Mouse (Mus musculus): ENCODE results near the gene 4933424G06Rik. TPM values are rescaled to one million over a fixed set of nuclear protein-coding genes. Genes with fewer than 3 reads are reported as not detected.
"Not testable (repeated sequence)": the region's sequence is repeated elsewhere in the genome, so short reads cannot be mapped to it uniquely, and the experiment has no call there.

4933424G06Rik gene
- 1 to 10 TPM in 1 of 2 experiments, under 1 TPM in 1; 0.66 to 1.2 TPM for total RNA-seq (2021)
- long read RNA-seq, experiment 1, partial matches to known transcripts, result 0 of 2 reads
- long read RNA-seq, experiment 1, other reads (novel, unspliced or antisense), result 2 of 2 reads
- long read RNA-seq, experiment 2, partial matches to known transcripts, result 0 of 1 reads
- long read RNA-seq, experiment 2, other reads (novel, unspliced or antisense), result 1 of 1 reads

DNA sequence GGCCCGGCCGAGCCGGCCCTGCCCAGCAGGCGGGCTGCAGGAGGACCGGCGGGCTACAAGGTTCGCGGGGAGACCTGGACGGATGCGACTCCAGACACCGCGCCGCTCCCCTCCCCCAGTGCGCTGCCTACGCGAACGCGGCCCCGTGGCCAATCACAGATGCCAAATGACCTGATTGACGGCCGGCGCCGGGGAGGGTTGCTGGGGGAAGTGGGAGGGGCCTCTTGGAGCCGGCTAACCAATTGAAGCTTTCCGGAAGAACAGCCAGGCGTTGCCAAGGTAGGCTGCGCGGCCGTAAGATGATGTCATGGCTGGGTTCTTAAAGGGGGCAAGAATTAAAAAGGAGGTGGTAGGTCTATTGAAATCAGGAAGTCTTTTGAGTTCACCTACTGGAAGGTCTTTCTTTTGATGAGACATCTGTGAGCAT is at the start of gene 4933424G06Rik:
Gene 4933424G06Rik (plus strand): TSS at position 296 of the 427 bp plus-strand sequence.
- DNase-seq (ENCODE audit: low spot score), result peak; percentile 99

DNA sequence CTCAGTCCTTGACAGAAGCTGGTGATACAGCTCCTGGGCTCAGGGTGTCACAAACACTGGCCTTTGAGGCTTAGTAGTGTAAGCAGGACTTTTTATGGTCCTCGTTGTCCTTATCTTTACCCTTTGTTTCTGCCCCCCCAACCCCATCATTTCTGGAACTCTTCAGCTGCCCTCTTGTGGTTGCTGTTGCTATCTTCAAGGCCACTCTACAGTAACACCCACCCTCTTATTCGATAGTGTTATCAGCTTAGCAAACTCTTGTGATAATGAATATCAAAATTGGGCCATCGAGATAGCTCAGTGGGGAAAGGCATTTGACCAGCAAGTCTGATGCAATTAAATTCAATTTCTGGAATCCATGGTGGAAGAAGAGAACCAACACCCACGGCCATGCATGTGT is 45.5 kb upstream of the 4933424G06Rik start:
- DNase-seq (ENCODE audit: low spot score), result peak; percentile 30

DNA sequence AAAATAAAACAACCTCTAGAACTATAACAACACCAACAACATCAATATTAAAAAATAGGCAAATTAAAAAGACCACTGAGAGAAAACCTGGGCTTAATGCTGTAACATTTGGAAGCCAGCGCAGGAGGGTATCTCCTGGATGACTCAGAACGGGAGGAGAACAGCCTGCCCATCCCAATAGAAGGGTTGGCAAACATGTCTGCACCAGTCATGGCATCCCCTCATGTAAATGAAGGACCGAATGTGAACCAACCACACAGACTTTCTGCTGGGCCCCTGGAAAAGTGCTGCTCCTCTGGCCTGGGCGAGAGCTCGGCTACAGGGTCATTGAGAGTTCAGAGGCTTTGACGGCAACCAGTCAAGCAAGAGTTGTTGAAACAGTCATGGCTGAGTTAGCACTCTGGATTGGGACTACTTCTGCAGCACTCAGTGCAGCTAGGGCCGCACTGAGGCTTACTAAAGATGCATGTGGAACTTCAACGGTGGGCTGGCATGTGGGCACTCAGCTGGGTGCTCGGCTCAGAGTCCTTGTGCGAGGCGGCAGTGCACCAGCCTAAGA is 44.7 kb upstream of the 4933424G06Rik start:
- no peak for DNase-seq (ENCODE audit: low spot score)

DNA sequence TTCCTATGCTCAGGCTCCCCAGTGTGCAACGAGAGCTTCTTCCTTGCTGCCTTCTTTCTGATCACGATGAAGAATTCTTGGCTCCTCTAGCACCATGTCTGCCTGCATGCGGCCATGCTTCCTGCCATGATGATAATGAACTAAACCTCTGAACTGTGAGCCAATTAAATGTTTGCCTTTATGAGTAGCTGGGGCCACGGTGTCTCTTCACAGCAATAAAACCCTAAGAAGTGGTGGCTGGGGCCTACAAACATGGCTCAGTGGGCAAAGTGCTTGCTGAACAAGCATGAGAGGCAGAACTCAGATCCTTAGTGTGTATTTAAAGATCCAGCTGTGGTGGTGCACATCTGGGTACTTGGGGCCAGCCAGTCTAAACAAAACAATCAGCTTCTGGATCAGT is 44.0 kb upstream of the 4933424G06Rik start:
- no peak for DNase-seq (ENCODE audit: low spot score)

DNA sequence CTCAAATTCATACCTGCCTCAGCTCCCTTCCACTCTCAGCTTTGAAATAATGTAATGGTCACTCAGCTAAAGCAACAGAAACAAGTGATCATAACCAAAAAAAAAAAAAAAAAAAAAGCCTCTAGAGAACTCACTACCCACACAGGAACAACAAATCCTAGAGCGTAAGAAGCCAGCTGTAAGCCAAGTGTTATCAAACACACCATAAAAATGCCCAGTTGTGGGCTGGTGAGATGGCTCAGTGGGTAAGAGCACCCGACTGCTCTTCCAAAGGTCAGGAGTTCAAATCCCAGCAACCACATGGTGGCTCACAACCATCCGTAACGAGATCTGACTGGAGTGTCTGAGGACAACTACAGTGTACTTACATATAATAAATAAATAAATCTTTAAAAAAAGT is 41.9 kb upstream of the 4933424G06Rik start:
- DNase-seq (ENCODE audit: low spot score), result not testable (repeated sequence)

DNA sequence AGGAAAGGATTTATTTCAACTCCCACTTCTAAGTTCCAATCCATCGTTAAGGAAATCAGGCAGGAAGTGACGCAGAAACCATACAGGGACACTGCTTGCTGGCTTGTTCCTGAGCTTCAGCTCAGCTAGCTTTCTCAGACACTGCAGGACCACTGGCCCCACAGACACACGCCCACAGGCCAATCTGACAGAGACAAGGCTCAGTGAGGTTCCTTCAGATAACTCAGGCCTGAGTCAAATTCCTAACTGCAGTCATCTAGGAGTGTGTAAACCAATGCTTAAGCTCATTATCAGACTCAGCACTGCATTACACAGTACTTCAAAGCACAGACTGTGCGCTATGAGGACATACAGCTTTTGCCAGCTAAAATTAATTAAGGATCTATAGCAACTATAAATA is 39.7 kb upstream of the 4933424G06Rik start:
- DNase-seq (ENCODE audit: low spot score), result no peak

DNA sequence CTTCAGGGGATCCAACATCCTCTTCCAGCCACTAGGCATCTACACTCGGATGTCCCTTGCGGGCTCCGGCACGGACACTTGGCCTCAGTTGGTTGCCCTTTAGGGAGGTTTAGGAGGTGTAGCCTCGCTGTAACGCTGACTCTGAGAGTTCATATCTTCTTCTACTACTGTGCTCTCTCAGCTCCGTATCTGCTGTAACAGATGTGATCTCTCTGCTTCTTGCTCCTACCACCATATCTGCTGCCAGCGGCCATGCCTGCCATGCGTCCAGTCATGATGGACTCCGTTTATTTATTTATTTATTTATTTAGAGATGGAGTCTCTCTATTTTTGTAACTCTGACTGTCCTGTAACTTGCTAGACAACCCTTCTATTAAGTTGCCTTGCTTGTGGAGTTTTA is 38.7 kb upstream of the 4933424G06Rik start:
- DNase-seq (ENCODE audit: low spot score), result no peak

DNA sequence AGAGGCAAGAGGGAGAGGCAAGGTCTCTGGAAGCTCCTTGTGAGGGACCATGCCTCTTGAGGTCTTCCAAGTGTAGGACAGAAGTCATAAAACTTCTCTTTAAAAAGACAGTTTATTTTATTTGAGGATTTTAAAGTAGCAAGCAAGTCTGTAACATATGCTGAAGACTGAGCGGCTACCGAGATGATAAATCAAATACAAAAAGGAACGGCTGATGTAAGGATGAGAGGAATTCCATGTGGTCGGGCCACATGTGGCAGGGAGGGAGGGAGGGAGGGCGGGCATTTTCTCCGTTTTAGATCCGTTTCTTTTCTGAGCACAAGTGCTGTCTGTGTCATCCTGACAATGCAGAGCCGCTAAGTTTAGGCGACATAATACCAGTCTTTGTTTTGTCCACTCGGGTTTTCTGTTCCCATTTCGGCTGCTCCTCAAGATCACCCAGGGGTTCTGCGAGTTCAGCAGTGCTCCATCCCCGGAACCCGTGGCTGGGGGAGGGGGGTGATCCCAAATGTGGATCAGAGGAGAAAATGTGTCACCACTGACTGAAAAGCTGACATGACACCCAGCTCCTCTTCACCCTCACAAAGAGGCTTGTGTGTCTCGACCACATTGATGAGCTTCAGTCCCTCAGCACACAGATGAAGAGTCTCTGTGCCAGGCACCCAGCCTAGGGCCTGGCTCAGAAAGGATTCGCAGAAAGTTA is 37.1 kb upstream of the 4933424G06Rik start:
- no peak for DNase-seq (ENCODE audit: low spot score)

DNA sequence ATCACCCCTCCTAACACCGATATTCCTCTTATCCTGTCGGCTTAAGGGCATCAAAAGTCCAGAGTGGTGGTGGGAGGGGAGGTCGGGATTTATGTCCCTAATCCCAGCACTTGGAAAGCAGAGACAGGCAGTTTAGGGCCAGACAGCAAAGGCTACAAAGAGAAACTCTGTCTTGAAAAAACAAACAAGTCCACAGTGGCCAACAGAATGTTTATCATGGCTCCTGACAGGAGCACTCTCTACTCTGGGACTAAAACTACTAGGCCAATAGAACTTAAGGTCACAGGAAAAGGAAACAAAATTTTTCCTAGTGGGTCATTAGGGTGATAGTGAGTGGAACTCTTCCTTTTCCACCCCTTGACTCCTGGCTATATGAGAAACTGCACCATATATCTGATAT is 35.0 kb upstream of the 4933424G06Rik start:
- DNase-seq (ENCODE audit: low spot score), result no peak

DNA sequence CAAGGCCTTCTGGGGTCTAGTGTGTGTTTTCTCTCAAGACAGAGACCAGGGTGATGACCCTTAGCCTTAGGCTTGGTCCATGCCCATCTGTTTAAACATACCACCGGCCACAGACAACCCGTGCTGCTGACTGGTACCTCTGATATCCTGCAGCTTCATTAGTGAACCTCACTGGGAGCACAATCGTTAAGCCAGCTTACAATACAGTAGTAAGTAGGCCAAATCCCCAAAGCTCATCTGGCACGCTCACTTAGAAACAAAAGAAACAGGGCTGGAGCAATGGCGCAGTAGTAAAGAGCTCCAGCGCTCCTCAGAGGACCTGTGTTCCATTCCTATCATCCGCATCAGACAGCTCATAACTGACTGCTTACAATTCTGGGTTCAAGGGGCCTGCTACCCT is 29.1 kb upstream of the 4933424G06Rik start:
- no peak for DNase-seq (ENCODE audit: low spot score)

DNA sequence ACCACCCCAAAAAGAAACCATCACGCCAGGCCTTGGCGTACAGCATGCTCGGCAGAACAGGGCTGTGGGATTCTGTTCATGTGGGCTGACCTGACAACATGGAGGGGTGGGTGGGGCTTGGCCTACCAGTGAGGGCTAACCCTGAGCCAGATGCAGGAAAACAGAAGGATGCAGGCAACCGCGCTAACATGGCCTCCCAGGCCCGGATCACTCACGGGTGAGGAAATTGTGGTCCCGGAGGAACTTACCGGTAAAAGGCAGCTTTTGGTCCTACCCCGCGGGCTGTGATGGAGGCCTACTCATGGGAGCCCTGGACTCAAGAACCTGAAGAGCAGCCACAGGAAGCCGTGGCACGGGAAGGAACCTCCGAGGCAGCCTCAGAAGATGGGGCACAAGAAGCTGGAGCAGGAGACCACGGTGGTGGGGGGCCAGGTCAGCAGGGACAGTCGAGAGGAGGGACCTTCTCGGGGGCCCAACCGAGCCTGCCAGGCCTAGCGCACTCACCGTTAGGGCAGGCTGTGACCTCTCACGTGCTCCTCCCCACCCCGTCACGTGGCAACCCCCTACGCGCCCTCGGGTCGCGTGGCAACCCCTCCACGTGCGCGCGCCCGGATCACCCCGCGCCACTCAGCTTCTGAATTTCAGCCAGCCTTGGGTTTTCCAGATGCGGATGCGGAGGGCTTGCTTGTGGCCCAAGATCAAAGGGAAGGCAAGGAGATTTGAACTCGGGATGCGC is 27.2 kb upstream of the 4933424G06Rik start, which contains the start of gene Fam178b:
Gene Fam178b (minus strand): TSS at position 564 of the 736 bp plus-strand sequence.
- DNase-seq (ENCODE audit: low spot score), result no peak

DNA sequence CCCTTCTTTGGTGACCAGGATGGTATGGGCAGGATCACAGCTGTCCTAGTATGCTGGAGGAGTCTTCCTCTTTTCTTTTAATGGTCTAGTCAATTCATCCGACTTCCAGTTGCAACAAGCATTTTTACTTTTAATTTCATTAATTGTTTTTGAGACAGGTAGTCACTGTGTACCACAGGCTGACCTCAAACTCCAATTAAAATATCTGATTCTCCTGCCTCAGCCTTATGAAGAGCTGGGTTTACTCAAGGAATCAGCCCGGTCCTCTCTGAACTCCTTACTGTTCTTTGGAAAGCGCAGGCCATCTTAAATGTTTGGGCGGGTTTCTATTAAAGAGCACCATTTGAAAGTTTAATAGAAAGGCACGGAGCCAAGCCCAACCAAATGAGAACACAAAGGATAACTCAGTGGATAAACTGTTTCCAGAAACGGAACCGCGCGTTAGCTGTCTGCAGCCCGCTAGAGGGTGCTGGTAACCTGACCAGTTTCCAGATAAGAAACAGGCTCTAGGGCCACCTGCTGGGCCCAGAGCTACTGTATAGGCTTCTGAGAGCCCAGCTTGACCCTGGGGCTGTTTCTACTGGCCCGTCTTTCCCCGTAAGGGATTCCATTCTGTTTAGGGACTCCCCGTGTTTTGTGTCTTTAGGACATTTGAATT is 26.0 kb upstream of the 4933424G06Rik start:
- DNase-seq (ENCODE audit: low spot score), result peak; percentile 82

DNA sequence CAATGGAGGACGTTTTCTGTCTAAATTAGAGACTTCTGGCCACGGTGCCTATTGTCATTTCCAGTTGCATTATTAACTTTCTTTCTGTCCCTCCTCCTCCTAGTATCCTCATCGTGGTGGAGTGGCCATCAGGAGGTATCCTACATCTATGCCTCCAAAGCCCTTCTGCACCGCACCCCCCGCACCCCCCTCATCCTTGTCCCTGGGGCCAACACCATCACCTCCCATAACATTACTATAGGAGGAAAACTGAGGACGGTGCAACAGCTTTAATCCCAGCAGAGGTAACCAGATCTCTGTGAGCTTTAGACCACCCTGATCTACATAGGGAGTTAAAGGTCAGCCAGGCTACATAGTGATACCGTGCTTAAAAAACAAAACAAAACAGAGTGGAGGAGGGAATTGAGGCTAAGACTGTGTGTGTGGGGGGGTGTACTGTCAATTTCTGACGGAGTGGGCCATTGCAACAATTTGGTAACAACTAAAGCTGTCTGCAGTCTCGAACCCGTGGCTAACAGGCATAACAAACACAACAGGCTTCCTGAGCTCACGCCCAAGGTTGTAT is 19.2 kb upstream of the 4933424G06Rik start:
- DNase-seq (ENCODE audit: low spot score), result no peak

DNA sequence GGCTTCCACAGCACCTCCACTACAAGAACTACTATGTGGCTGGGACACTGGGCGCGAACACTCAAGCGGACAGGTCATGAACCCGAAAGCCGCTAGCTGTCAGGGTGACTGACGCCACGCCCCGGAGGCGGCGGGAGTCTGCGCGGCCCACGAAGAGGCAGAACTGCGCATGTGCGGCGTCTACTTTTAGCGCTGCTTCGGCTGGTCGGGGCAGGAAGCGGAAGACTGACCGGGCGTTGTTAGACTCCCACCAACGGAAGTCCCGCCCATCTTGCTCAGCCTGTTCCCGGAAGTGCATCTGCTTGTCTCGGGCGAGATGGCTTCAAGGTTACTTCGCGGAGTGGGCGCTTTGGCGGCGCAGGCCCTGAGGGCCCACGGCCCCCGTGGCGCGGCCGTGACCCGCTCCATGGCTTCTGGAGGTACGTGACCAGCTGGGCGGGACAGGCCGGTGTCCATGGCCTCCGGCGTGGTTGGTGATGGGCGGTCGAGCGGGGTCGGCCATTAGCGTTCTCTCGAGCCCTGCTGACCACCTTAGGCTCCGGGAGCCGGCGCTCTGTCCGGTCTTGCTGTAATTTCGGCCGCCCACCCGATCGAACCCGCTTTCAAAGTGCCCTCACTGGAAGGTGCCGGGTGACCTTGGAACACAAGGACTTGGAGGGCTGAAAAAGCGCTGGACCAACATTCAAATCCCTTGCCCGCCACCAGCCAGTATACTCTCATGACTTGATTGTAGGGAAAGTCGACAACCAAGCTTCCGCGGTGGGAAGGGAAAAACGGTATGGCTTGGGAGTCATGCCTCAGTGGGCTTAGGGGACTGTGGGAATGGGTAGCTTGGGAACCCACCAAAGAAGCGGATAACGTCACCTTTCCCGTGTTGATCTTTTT is 18.4 kb upstream of the 4933424G06Rik start, which contains the start of gene Cox5b:
Gene Cox5b (plus strand): TSS at position 179 of the 885 bp plus-strand sequence.
- DNase-seq (ENCODE audit: low spot score), result peak; percentile 98

DNA sequence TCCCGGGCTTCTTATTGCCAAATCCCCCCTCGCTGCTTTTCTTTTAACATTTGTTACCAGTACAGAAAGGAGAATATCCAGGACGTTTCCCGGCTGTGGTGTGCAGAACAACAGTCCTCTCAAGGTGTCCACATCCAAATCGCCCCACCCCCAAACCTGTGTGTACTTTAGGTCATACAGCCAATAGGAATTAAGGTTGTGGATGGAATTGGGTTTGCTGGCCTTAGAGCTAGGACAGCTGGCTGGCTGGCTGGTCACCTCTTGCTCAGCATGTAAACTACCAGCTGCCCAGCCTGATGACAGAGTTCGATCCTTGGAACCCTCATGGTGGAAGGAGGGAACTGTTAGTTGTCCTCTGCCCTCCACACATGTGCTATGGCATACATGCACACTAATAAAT is 15.1 kb upstream of the 4933424G06Rik start:
- DNase-seq (ENCODE audit: low spot score), result no peak

DNA sequence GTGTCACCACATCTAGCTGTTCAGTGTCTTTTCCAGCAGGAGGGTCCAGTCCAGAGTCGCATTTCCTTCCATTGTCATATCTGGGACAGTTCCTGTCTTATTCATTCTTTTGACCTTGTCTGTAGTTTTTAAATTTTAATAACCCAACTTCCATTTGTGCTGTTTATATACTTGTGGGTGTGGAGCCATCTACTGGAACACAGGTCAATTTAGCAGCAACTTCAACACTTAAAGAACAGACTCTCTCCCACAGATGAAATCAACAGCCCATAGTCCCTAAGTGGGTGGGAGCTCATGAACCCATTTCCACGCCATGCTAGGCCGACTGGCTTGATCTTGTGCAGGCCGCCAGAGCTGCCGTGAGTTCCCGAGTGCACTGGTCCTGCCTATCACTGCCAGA is 13.5 kb upstream of the 4933424G06Rik start:
- no peak for DNase-seq (ENCODE audit: low spot score)

DNA sequence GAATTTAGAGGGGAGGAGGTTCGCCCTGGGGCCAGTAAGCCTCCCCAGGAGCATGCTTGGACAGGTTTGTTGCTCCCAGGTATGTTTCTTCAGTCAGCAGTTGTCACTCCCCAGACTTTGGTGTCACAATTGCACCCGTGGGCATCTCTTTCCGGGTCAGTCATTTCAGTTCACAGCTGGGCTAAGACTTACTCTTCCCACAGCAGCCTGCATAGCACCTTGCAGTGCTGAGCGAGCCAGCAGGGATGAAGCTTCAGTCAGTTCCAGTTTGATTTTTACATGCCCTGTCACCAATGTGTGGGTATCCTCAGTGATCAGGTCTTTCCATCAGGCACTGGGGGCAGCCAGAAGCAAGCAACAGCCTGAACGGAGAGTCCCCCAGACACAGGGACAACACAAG is 12.9 kb upstream of the 4933424G06Rik start:
- no peak for DNase-seq (ENCODE audit: low spot score)

DNA sequence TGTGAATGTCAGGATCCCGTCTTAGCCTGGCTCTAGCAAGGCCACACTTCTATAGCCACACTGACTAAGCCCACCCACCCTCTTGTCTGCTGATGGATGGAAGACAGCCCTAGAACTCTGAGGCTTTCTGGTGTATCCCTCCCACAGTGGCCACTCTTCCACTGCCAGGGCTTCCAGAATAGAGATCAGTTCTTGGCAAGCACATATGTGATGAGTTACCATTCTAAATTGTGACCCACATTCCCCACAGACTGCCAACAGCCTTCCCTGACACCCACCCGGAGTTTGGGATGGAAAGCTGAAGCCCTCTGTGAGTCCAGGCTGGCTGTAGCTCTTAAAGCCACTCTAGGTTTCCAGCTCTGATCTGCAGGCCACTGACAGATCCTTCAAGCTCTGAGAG is 2.8 kb upstream of the 4933424G06Rik start:
- no peak for DNase-seq (ENCODE audit: low spot score)

DNA sequence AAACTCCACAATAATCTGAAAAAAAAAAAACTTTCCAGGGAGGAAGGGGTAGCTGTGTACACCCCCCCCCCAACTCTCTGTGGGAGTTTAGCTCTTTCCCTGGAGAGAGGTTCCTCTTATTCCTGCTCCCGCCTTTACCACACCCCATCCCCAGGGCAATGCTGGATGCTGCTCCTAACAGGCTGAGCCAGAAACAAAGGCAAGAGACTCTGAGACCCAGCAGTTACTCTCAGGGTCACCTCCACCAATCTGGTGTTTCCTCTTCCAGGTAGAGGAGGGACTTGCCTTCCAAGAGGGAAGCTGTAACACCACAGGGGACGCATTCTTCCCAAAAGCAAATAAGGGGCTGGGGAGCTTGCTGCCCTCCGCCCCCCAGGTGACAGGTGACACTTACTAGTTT is 2.2 kb upstream of the 4933424G06Rik start:
- DNase-seq (ENCODE audit: low spot score), result no peak

DNA sequence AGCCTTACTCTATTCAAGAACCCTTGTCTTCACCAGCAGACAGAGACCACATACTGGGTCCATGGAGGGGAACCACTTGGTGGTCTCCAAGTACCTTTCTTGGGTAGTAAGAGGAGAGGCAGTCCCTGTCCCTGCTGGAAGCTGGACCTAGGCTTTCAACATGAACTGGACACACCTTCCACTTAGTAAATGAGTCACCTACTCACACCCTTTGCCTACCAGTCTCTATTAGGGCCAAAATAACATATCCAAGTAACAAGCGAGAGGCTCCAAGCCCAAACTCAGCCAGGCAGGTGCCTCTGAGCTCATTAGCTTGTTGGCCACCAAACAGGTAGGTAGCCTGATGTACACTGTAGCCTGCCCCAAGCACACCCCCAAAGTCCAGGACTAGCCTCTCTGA is 1.3 kb upstream of the 4933424G06Rik start:
- DNase-seq (ENCODE audit: low spot score), result no peak

Data from gastrocnemius, adult 18-20 months (tissue).